Mouse (Mus musculus) inflammation-experienced regulatory T-cells, adult 16 weeks (primary cell): ENCODE results near the gene Pah. TPM values are rescaled to one million over a fixed set of nuclear protein-coding genes. Genes with fewer than 3 reads are reported as not detected.

Source experiments
- polyA plus RNA-seq: library from polyadenylated mRNA; unstranded; fragments of 100-300 nt; shearing (Covaris generic); gene quantifications from one replicate; pipeline ENCODE4 v1.2.1, GENCODE M21; 2017

Gene Pah
- polyA plus RNA-seq = not detected

GRCm38 (mm10) chr10:87521646-87522045 is at the start of gene Pah:
TSS of gene Pah (plus strand) at chr10:87521795.

GRCm38 (mm10) chr10:87493576-87493975 is 28.0 kb upstream of the Pah start, which contains the start of gene Ascl1:
TSS of gene Ascl1 (minus strand) at chr10:87493660.

Other genes starting within 250 kb of the Pah start
- not detected for gene Ascl1, start 28.1 kb upstream of the Pah start, polyA plus RNA-seq